Mouse (Mus musculus): ENCODE measurements at regions not wholly inside any gene's neighbourhood (a gene's known extent, or its start where the extent isn't known, plus 50 kb on each side); places are given as distances from the start of the nearest gene placed in this dataset.

DNA sequence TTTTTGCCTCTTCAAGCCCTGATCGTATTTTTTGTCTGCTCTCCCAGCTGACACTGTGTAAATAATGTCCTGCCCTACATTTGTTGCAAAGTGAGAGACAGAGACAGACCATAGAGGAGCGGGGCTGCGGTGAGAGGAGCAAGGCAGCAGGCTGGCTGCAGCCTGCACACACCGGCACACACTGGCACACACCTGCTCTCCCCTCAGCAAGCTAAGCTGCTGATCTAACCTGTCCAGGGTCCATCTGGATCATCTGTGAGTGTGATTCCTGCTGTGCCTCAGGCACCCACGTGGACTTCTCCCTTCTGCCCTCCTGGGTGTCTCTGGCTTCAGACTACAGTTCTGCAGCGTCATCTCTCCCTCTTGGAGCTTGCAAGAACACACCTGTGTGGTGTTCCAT lies 50.4 kb upstream of the Epcam start:
- in situ Hi-C loops (cut with MboI; ENCODE audit: low sequenced_read_pairs): no loop called here
